Mouse (Mus musculus) skeletal muscle tissue, adult 2 months (tissue): ENCODE results near the gene Purb.
"Not testable (repeated sequence)": the region's sequence is repeated elsewhere in the genome, so short reads cannot be mapped to it uniquely, and the experiment has no call there.

Experiments used
- DNase-seq: peaks from one replicate; pipeline ENCODE4 v3.0.0-alpha.2; 2012; ENCODE audit warnings: low read depth, low spot score

Purb gene

GRCm38 (mm10) chr11:6484244-6484959 lies 8.7 kb upstream of the Purb start:
- no peak for DNase-seq

- no peak for DNase-seq
These were observed 7.4 kb upstream of the Purb start for GRCm38 (mm10) chr11:6483103-6483502.

- no peak for DNase-seq
These were observed 6.0 kb upstream of the Purb start for GRCm38 (mm10) chr11:6481669-6482185.

- DNase-seq, result no peak
These were observed 5.1 kb upstream of the Purb start for GRCm38 (mm10) chr11:6480681-6481405.

- no peak for DNase-seq
These were observed 4.5 kb upstream of the Purb start for GRCm38 (mm10) chr11:6480191-6480590.

- no peak for DNase-seq
These were observed 3.5 kb upstream of the Purb start for GRCm38 (mm10) chr11:6479231-6479630.

GRCm38 (mm10) chr11:6477350-6477749 lies 1.6 kb upstream of the Purb start:
- DNase-seq, result no peak

- DNase-seq, result no peak
These were observed 1.2 kb upstream of the Purb start for GRCm38 (mm10) chr11:6476876-6477275.

- DNase-seq, result no peak
These were observed 614 bp downstream of the Purb start for GRCm38 (mm10) chr11:6474874-6475731.

- no peak for DNase-seq
These were observed 1.3 kb downstream of the Purb start for GRCm38 (mm10) chr11:6474381-6474780.

- DNase-seq, result no peak
These were observed 3.6 kb downstream of the Purb start for GRCm38 (mm10) chr11:6472076-6472475.

GRCm38 (mm10) chr11:6471493-6471892 lies 4.2 kb downstream of the Purb start:
- no peak for DNase-seq

- DNase-seq, result no peak
These were observed 4.7 kb downstream of the Purb start for GRCm38 (mm10) chr11:6471054-6471453.

GRCm38 (mm10) chr11:6468541-6468940 lies 7.2 kb downstream of the Purb start:
- no peak for DNase-seq

- no peak for DNase-seq
These were observed 10.6 kb downstream of the Purb start for GRCm38 (mm10) chr11:6465122-6465521.

GRCm38 (mm10) chr11:6463159-6463837 lies 12.4 kb downstream of the Purb start:
- DNase-seq, result no peak

GRCm38 (mm10) chr11:6456083-6456482 lies 19.6 kb downstream of the Purb start:
- DNase-seq, result no peak

- not testable (repeated sequence) for DNase-seq
These were observed 27.6 kb downstream of the Purb start for GRCm38 (mm10) chr11:6448155-6448554.

GRCm38 (mm10) chr11:6447493-6447892 lies 28.2 kb downstream of the Purb start:
- DNase-seq, result no peak

GRCm38 (mm10) chr11:6445951-6446350 lies 29.8 kb downstream of the Purb start:
- no peak for DNase-seq

- DNase-seq, result no peak
These were observed 30.3 kb downstream of the Purb start for GRCm38 (mm10) chr11:6445441-6445840.
